Mouse (Mus musculus) heart, postnatal 10 days (tissue): ENCODE results near the gene Alkbh2. TPM values are rescaled to one million over a fixed set of nuclear protein-coding genes. Genes with fewer than 3 reads are reported as not detected.

Experiments
- DNase-seq, 2 experiments: peaks; one replicate each; pipeline ENCODE4 v3.0.0; 2021
- intact Hi-C: fragments of 180-260 bp; cut with DNase I; formaldehyde crosslinking; loops from one replicate; pipeline ENCODE4 v1.15.1; 2025
- total RNA-seq, 2 experiments: library from RNA; stranded (reverse); gene quantifications; 2 replicates each; pipeline ENCODE4 v1.2.3; 2021

The Alkbh2 gene
- total RNA-seq, result 1 to 10 TPM; 2.6 to 3.0 TPM

DNA sequence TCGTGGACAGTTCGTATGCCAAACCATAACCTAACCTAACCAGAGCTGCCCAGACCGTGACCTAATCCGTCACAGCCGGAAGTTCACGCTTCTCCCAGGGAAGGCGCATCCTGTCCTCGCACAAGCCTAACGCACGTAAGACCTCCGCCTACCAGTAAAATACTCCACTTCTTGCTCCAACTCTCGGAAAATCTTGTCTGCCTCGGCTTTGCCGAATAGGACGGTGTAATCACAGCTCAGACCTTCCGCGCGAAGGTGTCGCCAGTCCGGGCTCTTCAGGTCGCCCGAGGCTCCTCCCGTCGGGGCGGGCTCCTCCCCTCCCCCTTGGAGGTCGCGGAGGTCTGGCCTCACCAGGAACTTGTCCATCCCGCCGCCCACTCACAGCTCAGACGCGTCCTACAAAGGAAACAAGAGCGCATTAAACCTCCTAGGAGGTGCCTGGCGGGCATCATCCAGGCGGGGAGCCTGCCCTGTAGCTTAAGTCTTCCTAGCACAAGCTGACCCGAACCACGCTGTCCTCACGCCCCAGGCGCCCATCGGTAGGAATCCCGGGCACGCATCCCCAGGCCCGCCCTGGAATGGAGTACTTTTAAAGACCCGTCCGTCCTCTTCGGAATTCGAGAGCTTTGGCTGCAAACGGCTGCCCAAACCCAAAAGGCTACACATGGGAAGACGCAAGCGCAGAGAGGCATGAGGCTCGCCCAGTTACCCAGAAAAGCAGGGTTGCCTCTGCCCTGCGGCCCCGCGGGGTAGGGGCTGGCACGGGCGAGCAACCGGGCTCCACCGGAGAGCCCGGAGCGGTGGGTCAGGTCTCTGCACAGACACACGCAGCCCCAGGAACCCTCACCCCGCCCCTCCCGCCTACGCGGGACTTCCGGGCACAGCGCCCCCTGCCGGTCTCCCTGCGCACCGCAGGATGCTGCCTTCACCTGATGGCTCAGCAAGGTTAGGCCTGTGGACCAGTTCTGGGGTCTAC is at the start of gene Alkbh2:
TSS of gene Alkbh2 (minus strand) at position 845 of the 976 bp plus-strand sequence.
- DNase-seq, result peak; percentile 83 to 89
- intact Hi-C loops, result loop anchor here (2.0 to 10.0 kb wide), 4 partner anchors 27 to 273 kb away; no protein-coding TSS in a partner anchor

- no peak for DNase-seq
- intact Hi-C loops, result loop anchor here (5.0 kb wide), 3 partner anchors 44 to 201 kb away; partner anchors contain the start of gene Ung
Measured at GRCm38 (mm10) chr5:114176548-114177400, 48.8 kb upstream of the Alkbh2 start.

DNA sequence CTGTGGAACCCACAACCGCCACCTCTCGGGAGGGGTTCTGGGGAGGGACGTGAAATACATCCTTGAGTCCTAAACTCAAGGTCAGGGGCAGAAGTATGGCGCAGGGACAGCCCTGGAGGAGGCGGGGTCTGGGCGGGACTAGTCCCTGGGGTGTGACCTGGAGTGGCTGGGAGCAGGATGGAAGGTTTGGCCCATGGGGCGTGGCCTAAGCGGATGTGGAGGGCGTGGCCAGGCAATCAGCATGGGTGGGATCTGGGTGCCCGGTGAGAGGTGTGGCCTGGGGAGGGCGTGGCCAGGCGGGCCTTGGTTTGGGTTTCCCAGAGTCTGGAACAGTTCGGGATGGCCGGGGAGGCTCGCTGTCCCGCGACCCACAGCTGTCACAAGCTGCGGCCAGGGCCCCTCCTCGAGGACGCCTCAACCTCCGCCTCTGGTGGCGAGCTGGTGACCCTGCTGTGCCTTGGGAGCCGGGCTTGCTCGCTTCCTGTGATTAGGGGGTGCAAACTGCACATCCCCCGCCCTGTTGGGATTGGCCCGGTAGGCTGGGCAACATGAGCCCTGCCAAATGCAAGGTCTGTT is 47.7 kb upstream of the Alkbh2 start:
- DNase-seq, result peak; percentile 98
- intact Hi-C loops, result loop anchor here (5.0 kb wide), 3 partner anchors 43 to 202 kb away; partner anchors contain the start of gene Ung

DNA sequence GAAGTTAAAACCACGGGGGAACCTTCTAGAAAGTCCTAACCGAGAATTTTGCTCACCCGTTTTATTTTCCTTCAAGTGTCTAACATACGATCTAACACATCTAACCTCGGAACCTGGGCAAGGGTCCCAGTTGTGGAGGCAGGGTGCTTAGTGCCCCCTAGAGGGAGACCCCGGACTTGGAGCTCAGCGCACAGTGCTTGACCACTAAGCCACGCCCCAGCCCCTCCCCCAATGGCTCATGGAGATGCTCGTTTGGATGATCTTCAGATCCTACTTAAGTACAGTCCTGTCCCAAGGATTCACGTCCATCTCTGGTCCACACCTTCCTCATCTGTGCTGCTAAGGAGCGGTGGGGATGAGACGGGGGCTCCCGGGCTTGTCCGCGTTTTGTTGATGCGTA is 46.6 kb upstream of the Alkbh2 start:
- DNase-seq, result peak; percentile 52 to 67
- intact Hi-C loops, result loop anchor here (5.0 kb wide), 3 partner anchors 42 to 203 kb away; partner anchors contain the start of gene Ung

- intact Hi-C loops, result no loop called here
- DNase-seq, result no peak
Measured at GRCm38 (mm10) chr5:114173877-114174581, 46.0 kb upstream of the Alkbh2 start.

DNA sequence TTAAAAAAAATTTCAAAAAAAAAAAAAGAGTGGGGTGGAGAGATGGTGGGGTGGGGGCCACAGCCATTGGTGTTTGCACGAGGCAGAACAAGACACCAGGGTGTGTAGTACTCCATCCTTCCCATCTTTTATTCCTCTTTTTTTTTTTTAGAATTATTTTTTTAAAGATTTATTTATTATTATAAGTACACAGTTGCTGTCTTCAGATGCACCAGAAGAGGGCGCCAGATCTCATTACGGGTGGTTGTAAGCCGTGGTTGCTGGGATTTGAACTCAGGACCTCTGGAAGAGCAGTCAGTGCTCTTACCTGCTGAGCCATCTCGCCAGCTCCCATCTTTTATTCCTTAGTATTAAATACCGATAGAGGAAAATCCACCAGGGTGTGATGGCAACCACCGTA is 45.4 kb upstream of the Alkbh2 start:
- no peak for DNase-seq
- intact Hi-C loops, result no loop called here

DNA sequence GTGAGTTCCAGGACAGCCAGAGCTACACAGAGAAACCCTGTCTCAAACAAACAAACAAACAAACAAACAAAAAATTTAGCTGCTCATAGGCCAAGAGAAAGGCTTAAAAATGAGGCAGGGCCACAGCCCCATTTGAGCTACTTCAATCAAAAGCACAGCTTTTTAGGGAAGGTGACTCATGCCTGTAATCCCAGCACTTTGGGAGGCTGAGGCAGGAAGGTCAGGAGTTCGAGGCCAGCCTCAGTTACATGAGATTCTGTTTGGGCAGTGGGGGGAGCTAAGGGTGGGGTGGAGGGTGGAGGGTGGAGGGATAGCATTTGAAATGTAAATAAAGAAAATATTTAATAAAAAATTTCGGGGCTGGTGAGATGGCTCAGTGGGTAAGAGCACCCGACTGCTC is 44.9 kb upstream of the Alkbh2 start:
- no peak for DNase-seq
- intact Hi-C loops, result no loop called here

- intact Hi-C loops, result no loop called here
- DNase-seq, result no peak
Measured at GRCm38 (mm10) chr5:114170345-114170744, 42.3 kb upstream of the Alkbh2 start.

DNA sequence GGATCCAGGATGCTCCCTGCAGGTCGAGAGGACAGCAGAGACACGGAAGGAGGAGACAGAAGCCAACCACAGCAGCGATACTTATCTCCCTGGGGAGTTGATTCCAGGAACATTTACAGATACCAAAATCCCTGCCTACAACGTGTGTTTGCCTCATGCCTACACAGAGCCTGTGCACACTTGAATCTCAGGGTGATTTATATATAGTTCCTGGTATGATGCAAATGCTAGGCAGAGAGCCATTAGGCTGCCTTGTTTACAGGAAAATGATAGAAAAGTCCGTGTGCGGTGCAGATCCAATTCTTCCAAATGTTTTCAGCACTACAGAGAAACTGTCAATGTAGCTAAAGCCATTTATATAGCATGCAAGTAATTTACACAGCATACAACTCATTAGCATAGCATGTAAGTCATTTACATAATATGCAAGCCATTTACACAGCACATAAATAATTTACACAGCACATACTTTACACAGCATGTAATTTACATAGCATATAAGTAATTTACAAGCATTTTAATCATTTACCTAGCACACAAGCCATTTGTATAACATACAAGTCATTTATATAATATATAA is 35.2 kb upstream of the Alkbh2 start:
- intact Hi-C loops, result no loop called here

GRCm38 (mm10) chr5:114162106-114162815 is 34.2 kb upstream of the Alkbh2 start:
- intact Hi-C loops, result no loop called here
- DNase-seq, result no peak

More for the DNA sequence above, 35.2 kb upstream of the Alkbh2 start:
- no peak for DNase-seq

GRCm38 (mm10) chr5:114161424-114161823 is 33.4 kb upstream of the Alkbh2 start:
- no peak for DNase-seq
- intact Hi-C loops, result no loop called here

DNA sequence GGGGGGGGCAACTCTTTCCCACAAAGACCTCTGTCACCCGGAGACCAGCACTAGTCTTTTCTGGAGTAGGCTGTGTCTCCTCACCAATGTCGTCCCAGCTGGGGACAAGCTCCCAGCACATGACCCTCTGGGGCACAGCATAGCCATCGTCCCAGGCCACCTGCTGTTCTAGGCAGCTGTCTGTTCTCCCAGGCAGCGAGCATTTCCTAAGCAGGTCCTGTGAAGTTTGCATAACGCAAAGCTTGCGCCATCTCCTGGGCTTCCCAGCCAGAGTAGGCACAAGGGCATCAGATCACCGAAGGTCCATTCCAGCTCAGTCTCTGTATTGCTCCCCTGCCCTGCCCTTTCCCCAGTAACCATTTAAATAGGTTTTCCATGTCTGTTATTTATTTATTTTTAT is 29.2 kb upstream of the Alkbh2 start:
- intact Hi-C loops, result no loop called here

GRCm38 (mm10) chr5:114155168-114155933 is 27.3 kb upstream of the Alkbh2 start:
- intact Hi-C loops, result no loop called here
- peak; percentile 49 to 63 for DNase-seq

More for the DNA sequence above, 29.2 kb upstream of the Alkbh2 start:
- no peak for DNase-seq

DNA sequence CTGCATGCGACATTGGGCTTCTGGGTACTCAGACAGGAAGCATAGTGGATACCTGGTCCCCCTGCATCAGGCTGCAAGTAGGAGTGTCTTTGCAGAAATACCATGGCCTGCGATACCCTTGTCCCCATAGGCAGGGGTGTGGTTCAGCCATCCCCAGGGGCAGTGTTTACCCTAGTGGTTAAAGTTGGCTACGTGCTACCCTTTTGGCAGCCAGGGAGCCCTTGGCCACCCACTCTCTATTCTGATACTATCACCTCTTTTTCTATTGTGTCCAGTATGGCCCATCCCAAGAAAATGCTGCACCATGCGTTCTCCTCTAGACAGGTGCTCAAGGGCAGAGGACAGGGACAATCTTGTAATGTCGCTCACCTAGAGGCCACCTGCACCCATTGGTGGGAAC is 26.7 kb upstream of the Alkbh2 start:
- no peak for DNase-seq
- intact Hi-C loops, result no loop called here

DNA sequence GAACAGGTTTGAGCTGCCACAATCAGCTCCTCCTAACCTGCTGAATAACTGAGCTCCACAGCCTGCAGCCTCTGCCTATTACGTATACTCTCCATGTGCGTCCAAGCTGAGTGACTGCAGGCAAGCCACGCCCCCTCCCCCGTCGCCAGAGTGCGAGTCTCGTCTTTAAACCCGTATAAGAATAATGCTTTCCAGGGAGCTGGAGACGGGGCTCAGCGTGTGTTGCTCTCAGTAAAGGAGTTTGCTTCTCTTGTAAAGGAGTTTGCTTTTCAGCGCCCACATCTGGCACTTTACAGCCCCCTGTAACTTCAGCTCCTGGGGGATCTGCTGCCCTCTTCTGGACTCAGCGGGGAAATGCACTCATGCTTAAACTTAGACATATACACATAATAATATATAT is 25.5 kb upstream of the Alkbh2 start:
- no peak for DNase-seq
- intact Hi-C loops, result no loop called here

GRCm38 (mm10) chr5:114152359-114153092 is 24.5 kb upstream of the Alkbh2 start:
- DNase-seq, result no peak
- intact Hi-C loops, result no loop called here
